Mouse (Mus musculus) spleen, postnatal 14 days (tissue): Measurements from ENCODE around the gene Cytl1.

Source experiments
- DNase-seq, 2 experiments: peaks; one replicate each; pipeline ENCODE4 v3.0.0; 2021 to 2022; ENCODE audit warnings: low spot score in 2 of 2

Cytl1 gene

DNA sequence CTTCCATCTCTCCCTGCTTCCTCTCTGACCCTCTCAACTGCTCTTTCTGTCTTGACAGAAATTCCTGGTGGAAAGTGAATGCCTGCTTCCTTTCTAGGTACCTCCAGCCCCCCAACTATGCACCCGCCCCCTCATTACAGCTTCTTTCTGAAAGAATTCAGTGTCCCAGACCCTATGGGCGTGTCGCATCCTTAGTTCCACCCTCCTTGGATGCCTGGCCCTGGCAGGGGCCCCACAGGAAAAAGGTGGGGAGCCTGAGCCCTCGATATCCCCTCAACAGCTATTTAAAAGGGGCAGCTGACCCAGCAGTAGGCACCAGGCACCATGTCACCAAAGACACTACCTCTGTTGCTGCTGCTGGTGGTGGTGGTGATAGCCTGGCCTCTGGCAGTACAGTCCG, at the start of gene Cytl1:
Gene Cytl1 (plus strand): TSS at position 296 of the 400 bp plus-strand sequence.
- DNase-seq = no peak

DNA sequence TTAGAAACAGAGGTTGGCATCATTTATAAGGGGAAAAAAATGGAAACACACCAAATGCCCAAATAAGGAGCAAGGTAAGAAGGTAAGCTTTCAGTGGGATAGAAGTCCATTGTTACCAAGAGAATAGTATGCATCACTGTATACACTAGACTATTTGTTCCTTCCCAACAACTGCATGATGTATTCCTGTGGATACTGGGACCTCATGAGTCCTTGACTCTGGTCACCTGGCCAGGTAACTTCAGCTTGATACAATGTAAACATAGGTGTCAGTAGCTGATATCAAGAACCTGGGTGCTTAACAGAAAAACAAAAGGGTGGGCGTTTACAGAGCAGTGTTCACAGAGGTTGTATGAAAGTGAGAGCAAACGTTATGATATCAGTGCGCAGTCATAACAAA, 42.6 kb upstream of the Cytl1 start:
- DNase-seq = no peak

DNA sequence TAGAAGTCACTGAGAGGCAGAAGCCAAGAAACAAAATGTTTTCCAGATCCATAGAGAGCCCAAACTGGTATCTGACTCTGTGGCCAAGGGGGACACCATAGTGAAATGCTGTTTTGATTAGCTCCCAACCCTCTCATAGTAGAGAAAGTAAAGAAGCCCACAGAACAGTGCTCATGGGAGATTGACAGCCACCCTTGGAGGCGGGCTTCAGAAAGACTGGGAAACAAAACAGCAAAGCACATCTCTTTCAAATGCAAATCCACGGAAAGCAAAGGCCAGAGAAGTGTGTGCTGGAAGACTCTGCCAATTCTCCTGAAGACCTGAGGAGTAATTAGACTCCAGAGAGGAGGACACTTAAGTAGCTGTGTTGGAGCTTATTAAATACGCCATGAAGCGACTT, 39.5 kb upstream of the Cytl1 start:
- DNase-seq = no peak

DNA sequence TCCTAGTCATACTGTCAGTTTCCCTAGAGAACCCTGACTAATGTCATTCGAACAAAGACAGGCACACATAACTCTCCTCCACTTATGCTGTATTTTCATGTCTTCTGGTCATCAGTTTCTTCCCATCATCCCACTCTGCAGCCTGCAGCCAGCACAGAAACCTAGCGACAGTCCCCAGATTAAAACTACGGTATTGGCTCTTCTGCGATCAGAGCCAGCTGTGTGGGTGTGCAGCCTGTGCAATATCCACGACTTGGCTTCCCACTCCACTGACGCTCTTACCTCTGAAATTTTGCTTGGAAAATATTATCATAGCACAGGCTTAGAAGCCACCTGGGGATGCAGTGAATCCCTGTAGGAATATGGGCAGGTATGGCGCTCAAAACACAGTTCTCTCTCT, 38.0 kb upstream of the Cytl1 start:
- DNase-seq = no peak

DNA sequence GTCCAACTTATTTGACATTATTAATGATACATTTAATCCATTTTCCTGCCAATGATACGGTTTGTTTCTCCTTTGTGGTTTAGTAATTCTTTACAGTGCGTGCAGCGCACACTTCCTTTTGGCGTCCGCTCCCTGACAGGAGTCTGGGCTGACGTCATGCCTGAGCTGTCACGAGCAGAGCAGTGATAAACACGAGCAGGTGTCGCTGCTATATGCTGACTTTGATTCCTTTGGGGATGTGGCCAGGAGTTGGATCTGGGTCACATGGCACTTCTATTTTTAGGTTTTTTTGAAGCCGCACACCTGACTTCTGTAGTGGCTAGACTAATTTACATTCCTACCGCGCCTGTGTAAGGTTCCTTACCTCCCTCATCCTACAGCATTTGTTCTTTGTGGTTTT, 35.6 kb upstream of the Cytl1 start:
- DNase-seq = no peak

DNA sequence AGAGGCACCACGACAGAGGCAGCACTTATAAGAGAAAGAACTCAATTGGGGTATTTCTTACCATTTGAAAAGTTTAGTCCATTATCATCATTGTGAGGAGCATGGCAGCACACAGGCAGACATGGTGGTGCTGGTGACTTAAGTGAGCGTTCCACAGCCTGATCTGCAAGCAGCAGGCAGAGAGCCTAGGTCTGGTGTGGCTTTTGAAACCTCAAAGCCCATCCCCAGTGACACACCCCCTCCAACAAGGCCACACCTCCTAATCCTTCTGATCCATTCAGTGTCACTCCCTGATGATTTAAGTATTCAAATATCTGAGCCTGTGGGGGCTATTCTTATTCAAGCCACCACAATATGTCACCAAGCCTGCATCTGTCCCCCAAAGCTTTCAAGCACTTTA, 30.4 kb upstream of the Cytl1 start:
- no peak for DNase-seq

DNA sequence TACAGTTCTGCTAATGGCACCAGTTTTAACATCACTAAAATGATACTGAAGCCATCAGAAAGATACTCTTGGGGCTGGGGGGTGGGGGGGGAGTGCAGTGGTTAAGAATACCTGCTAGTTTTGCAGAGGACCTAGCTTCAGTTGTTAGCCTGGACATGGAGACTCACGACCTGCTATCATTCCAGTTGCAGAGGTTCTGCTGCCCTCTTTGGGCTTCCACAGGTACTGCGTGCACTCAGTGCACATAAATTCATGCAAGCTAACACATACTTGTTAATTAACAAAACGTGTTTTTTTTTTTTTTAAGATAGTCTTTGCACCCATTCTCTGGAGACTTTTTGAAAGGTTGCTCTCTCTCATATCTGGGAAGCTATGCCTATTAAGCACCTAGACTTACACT, 27.2 kb upstream of the Cytl1 start:
- no peak for DNase-seq

DNA sequence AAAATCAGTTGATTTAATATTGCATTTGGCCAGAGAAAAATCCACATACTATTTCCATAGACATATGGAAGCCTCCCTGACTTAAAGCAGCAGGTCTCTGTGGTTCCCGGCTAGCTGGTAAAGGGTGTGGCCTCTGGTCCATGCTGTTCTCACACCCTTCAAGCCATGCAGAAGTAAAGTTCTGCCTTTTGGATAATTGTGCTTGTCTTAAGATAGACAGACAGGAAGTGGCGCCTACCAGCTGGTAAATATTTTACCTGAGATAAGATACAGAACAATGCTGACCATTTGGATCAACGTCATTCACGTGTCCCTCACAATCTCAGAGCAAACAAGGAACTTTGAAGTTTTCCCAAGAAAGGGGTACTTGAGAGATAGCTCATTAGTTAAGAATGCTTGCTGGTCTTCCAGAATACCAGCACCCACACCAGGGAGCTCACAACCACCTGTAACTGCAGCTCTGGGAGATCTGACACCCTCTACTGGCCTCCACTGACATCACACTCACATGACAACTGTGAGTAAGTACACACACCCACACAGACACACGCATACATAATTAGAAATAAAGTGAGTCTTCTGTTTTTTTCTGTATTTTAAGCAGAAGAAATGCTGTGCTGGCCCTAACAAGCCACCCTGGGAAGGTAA, 25.9 kb upstream of the Cytl1 start:
- DNase-seq = no peak

DNA sequence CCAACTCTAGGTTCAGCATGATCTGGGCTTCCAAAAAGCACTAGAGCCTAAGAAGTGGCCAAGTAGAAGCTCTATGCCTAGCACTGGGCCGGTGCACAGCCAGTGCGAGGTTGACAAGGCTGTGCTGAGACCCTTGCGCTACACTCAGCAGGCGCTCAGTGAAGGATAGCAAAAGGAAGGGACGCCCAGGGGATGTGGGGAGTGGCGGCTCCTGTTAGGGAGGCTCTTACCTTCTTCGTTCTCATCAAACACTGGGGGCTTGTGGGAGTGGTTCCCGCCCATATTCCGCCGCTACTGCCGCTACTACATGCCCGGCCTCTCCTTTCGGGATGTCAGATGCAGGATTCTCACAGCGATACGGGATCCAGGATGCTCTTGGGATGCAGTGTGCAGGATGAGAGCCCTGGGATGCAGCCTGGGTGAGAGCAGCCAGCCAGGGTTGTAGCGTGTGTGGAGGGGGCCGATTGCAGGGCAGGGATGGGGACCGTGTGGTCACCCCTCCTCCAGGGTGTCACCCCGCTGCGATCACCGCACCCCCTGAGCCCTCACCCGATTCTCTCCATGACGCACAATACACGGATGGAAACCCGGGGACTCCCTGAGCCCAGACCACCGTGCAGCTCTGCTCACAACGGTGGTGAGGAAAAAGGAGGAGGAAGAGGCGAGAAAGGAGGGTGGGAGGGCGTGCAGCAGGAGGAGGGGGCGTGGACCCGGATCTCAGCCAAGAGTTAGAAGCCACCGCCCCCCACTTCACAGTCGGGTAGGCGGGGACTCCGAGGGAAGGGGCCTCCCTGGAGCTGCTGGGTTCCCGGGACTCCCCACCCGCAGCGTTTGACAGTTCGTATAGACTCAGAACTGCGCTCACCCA, 18.6 kb upstream of the Cytl1 start, which contains the start of gene Stk32b:
Gene Stk32b (minus strand): TSS at position 667 of the 868 bp plus-strand sequence.
- no peak for DNase-seq

DNA sequence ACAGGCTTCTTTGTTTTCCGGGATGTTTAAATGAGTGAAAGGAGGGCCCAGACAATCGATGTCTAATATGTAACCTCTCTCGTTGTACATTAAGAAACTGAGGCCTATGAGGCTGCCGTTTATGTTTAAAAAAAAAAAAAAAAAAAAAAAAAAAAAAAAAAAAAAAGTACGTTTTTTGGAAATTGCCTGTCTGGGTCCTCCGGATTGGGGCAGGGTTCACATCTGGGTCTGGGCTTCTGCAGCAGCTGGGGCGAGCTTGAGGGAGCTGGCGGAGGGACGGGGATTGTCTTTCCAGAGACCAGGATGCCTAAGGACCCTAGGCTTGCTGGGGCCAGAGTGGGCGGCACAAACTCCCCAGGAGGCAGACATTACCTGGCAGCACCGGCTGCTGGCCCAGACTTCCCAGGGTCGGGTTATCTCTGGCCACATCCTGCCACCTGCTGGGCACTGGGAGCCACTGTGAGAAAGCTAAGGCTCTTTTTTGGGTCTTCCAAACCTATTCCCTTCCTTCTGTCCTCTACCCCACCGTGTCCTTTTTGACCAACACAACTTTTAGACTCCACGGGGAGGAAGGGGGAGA, 17.8 kb upstream of the Cytl1 start:
- no peak for DNase-seq

DNA sequence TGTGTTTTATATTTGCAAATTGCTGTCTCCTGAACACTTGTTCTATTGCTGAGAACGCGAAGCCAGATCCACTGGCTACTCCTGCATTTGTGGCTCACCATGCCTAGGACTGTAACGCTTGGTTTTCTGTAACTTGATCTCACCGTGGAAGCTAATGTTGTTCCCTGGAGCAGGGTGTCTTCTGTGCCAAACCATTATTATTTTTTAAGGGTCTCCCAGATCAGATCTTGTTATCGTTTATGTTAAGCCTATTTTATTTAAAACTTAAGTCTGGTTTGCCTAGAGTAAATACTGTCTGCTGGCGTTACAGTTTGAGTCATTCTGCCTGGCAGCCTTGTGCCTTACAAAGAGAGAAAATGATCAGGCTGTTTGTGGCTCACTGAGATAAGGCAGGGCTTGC, 14.6 kb upstream of the Cytl1 start:
- DNase-seq = no peak

DNA sequence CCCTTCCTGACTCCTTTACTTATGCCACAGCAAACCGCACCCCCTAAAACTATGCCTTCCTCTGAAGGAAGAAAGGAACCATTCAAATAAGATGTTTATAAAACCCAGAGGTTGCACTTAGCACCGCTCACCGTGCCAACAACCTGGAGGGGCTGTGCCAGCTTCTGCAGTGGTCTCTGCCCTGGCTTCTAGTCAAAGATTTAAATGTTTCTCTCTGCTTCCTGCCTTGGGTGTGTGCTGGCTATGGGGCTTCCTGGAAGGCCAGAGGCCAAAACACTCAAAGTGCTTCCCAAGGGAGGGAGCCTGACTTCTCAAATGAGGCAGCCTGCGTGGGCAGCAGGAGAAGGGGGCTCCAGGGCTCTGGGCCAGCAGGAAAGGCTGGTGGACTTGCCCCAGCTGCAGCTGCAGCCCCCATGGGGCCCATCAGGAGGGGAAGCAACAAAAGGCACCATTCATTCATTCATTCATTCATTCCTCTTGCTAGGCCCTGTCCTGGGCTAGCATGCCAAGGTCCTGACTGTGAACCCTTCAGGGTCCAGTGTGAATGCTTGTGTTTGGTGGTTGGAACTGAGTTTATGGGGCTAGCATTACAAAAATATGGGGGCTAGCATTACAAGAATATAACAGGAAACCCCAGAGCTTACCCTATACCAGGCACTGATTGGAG, 10.0 kb upstream of the Cytl1 start:
- no peak for DNase-seq

DNA sequence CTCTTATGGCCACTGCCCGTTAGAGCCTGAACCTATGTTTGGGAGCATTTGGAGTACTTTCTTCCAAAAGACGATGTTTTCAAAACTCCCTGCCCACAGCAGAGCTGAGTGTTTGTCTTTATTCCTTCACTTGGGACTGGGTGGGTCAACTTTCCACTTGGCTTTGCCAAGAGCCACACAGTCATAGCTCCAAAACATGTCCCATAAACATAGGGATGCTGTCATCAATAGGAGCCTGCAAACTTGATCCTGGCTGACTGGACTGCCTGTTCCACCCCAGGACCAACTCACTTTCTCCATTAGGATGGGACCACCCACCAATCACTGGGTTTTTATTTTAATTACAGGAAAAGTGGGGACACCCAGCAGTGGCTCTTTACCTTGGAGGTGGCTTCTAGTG, 4.5 kb upstream of the Cytl1 start:
- DNase-seq = no peak

DNA sequence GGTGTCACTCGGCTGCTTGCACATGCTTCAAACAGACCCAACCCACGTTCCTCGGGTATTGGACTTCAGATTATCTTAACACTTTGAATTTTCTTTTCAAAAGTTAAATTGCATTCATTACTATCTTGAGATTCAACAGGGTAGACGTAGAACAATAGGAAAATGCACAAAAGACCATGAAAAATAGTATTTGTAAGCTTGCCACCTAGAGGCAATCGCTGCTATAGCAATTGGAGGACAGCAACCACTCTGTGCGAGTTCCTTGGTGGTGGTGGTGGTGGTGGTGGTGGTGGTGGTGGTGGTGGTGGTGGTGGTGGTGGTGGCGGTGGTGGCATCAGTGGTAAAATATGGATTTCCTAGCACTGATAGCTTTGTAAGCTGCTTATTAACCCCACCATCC, 894 bp downstream of the Cytl1 start:
- DNase-seq = no peak

DNA sequence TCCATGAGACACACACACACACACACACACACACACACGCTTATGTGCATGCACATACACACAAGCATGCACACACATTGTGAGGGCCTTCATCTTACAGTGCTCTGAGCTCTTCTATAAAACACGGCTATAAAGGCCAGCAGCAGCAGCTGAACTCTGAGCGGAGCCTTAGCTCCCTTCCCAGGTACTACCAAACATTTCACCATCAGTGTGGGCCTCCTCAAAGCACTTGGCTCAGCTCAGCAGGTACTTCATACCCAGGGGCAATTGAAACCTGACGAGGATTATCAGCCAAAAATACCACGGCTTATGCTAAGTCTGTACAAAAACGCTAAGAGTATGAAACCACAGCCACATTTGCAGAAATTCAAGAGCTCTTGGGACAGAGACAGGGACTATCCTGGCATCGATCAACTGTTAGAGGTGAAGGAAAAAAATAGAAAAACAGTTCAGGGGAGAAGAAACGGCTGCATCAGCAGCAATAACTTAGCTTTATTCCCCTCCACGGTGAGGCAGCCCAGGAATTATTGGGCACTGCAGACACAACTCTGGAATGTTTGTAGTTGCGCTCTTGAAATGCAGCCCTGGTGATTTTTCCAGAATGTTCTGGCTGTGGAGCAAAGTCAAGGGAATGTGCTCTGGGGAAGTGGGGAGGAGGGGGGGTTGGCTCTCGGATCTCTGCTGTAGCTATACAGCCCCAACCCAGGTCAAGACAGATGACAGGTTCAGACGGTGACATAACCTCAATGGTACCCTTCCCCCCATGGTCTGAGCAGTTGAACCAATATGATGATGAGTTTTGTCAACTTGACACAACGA, 8.8 kb downstream of the Cytl1 start:
- DNase-seq = no peak

DNA sequence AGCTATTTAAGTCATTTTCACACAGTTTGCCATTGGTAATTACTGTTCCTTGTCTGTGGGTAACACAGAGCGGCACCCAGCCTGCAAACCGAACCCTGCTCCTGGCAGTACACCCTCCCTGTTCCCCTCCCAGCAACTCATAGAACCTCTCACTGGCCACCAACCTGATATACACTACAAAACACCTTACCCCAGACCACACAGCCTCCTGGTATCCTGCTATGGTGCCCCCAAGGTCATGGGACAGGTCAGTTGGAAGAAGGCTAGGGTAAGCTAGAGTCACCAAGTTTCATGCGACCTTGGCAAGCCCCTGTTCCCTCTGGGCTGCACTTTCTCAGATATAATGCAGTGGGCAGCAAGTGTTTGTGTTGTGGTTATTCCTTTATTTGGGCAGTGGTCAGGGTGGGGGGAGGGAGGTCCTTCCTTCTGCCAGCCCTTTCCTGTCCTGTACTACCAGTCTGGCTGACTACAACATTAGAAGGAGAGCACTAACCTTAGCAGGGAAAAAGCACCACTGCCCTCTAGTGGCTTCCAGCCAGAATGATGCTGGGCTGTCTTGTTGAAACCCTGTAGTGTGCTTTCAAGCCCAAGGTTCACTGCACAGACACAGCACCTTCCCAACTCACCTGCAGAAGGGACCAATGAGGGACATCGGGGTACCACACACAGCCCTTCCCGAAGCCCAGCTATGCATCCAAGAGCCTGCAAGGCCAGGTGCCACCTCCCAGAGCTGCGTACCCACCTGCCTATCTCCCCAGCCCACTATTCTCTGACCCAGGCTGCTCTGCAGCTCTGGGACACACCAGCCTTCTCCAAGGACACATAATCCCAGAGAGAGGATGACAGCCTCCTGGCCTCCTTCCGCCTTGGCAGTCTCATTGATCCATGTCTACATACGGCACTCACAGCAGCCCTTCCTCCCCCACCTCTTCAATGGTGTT, 17.0 kb downstream of the Cytl1 start:
- DNase-seq = no peak

DNA sequence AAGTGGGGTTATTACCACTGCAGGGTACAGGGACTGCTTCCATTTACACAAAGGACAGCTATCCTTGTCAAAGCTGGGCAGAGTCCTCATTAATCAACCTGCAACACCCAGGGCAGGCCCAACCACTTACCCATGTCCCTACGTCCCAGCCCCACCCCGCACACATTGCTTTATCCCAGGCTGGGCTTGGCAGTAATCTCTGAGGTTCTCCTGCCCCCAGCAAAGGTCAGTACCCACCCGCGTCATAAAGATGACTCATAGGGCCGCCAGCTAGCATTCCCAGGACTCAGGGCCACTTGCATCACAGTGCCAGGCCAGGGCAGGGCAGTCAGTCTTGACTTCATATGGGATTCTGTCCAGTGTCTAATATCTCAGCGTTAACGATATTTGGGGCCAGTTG, 18.0 kb downstream of the Cytl1 start:
- DNase-seq = no peak

DNA sequence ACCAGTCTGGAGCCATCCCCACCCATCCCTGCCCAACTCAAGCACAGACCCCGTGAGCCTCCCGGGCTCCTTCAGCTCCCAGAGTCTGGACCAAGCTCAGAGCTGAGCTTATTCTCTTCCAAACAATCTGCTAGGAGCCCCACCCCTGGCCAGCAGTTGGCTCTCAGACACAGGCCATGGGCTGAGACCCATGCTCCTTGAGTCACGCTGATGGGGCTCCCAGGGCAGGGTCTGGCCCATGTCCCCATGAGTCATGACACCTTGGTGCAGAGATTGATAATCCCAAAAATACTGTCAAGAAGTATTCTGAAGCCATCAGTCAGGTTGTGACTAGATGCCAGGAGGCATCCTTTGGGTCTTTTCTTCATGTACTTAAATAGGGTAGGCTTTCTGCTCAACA, 26.7 kb downstream of the Cytl1 start:
- no peak for DNase-seq

DNA sequence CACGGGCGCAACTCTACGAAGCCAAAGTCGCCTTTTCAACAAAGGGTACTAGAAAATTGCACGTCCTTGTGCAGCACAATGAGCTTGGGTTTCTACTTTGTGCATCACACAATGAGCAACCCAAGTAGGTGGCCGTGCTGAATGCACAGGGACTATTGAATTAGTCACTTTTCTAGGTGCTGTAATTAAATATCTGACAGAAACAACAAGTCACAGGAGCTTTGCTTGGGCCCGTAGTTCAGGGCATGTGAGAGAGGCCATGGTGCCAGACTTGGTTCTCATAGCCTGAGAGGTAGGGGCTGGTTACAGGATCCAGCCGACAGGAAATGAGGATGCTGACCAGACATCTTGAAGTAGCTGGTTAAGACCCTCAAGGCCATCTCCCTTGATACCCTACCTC, 30.5 kb downstream of the Cytl1 start:
- no peak for DNase-seq

DNA sequence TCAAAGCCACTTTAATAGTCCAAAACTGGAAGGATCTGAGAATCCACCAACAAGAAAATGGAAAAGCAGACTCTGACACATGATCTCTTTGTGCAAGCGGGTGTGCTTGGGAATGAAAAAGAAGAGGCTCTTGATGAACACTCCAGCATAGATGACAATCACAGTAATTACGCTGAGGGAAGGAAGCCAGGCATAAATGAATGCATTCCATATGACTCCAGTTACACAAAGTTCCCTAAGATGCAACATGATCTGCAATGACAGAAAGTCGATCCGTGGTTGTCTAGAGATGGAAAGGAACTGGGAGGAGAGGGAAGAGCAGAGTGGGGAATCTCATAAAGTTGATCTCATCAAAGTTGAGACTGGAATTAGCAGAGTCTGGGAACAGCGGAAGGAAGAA, 31.9 kb downstream of the Cytl1 start:
- DNase-seq = no peak
